Mouse (Mus musculus) bone marrow macrophage, adult 2 months (primary cell): ENCODE measurements around the gene Gm10401.

Source experiments
- CTCF ChIP-seq: IDR thresholded peaks from 2 replicates; pipeline ENCODE4 v1.5.1; 2012; ENCODE audit warnings: low read depth, mild to moderate bottlenecking, low read length, moderate library complexity
- POLR2A ChIP-seq: IDR thresholded peaks from 2 replicates; pipeline ENCODE4 v1.6.1; 2012; ENCODE audit warnings: mild to moderate bottlenecking, low read depth, low read length, borderline replicate concordance

GRCm38 (mm10) chr5:115098195-115098594, at the start of gene Gm10401:
- TF ChIP-seq POLR2A (no peak), CTCF (no peak)
